Mouse (Mus musculus): ENCODE data around the gene Fmo3.

Fmo3 gene

GRCm38 (mm10) chr1:162984428-162984827 is at the start of gene Fmo3:
Gene Fmo3, minus strand, starts transcription at chr1:162984528.
- no peak for DNase-seq

GRCm38 (mm10) chr1:163023075-163023474 is 38.7 kb upstream of the Fmo3 start:
- no peak for DNase-seq

GRCm38 (mm10) chr1:163009220-163009619 is 24.9 kb upstream of the Fmo3 start:
- no peak for DNase-seq

GRCm38 (mm10) chr1:163003496-163003895 is 19.2 kb upstream of the Fmo3 start:
- no peak for DNase-seq

- no peak for DNase-seq
These were observed 17.0 kb upstream of the Fmo3 start for GRCm38 (mm10) chr1:163001271-163001829.

- DNase-seq = no peak
These were observed 3.2 kb upstream of the Fmo3 start for GRCm38 (mm10) chr1:162987546-162987945.

GRCm38 (mm10) chr1:162986777-162987176 is 2.4 kb upstream of the Fmo3 start:
- no peak for DNase-seq

- DNase-seq = no peak
These were observed 1.9 kb upstream of the Fmo3 start for GRCm38 (mm10) chr1:162986121-162986748.

- DNase-seq = no peak
These were observed 20.8 kb downstream of the Fmo3 start for GRCm38 (mm10) chr1:162963556-162963955.

- DNase-seq = no peak
These were observed 26.9 kb downstream of the Fmo3 start for GRCm38 (mm10) chr1:162957422-162957821.

- no peak for DNase-seq
These were observed 31.2 kb downstream of the Fmo3 start for GRCm38 (mm10) chr1:162953079-162953478.

GRCm38 (mm10) chr1:162949763-162950162 is 34.6 kb downstream of the Fmo3 start:
- no peak for DNase-seq

GRCm38 (mm10) chr1:162947934-162948333 is 36.4 kb downstream of the Fmo3 start:
- no peak for DNase-seq

- DNase-seq = no peak
These were observed 37.3 kb downstream of the Fmo3 start for GRCm38 (mm10) chr1:162946837-162947558.

- DNase-seq = no peak
These were observed 40.6 kb downstream of the Fmo3 start for GRCm38 (mm10) chr1:162943700-162944099.

GRCm38 (mm10) chr1:162938696-162939351 is 45.5 kb downstream of the Fmo3 start:
- no peak for DNase-seq

GRCm38 (mm10) chr1:162937970-162938695 is 46.2 kb downstream of the Fmo3 start:
- DNase-seq = no peak

- no peak for DNase-seq
These were observed 46.9 kb downstream of the Fmo3 start, which contains the start of gene Fmo6 for GRCm38 (mm10) chr1:162937415-162937814. Gene Fmo6, minus strand, starts transcription at chr1:162937515.

GRCm38 (mm10) chr1:162934374-162935012 is 49.8 kb downstream of the Fmo3 start:
- no peak for DNase-seq

GRCm38 (mm10) chr1:162932386-162932785 is 51.9 kb downstream of the Fmo3 start:
- DNase-seq = no peak

GRCm38 (mm10) chr1:162931880-162932279 is 52.4 kb downstream of the Fmo3 start:
- DNase-seq = no peak

- DNase-seq = no peak
These were observed 52.9 kb downstream of the Fmo3 start for GRCm38 (mm10) chr1:162931310-162931875.

Measured in cerebellum, postnatal 25 days (tissue).